In the genomic region with DNA sequence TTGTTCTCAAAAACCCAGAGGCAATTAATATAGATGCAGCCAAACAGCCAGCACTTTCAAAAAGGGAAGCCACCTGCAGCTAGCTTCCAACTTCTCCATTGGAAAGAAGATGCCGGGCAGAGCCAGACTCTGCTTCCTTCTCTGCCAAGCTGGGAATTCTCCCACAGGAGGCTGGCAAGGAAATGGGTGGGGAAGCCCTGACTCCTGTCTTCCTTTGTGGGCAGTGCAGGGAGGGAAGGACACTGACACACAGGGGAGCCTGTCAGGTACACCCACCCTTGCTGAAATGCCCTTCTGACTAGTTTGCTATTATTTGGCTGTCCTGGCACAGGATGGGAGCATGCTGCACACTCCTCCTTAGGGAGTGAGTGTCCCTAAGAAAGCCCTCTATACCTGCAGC, we compare ENCODE assay signal across 14 mouse cellular contexts.
A peak's percentile ranks its signal among the peaks of the same experiment; 100 is the strongest.
DNase-seq lines count a peak whose midpoint lies in the region; ATAC-seq and TF ChIP-seq lines count a peak whose summit lies in the region.
"Had no signal": no experiment of that assay in that cellular context is flagged by ENCODE, and none has a peak within 500 bp of the region (broad histone marks: within the 10 kb centered on the region; RNA-seq: fewer than 3 reads in every experiment).

No protein-coding gene starts in this region.

- DNase-seq in heart, adult 2 months = no peak
- DNase-seq in kidney, postnatal 10 days = peak; percentile 42
- DNase-seq in right cerebral cortex, postnatal 25 days = peak; percentile 29
- no peak for DNase-seq in right cerebral cortex, postnatal 10 days (ENCODE audit: low spot score in 2 of 2)
- DNase-seq: liver; lung, postnatal 14 days; right cerebral cortex, postnatal 14 days; thymus, adult 2 months had no signal

- H3K27me3 ChIP-seq in heart, adult 2 months (ENCODE audit: control insufficient read depth, insufficient read depth, low read length) = no peaks in the 10 kb centered on the region
- no peaks in the 10 kb centered on the region for H3K27me3 ChIP-seq in heart, embryonic 12.5 days (replicated peaks)
- H3K27me3 ChIP-seq in kidney, embryonic 16.5 days (ENCODE audit: insufficient read depth, low read length) = no peaks in the 10 kb centered on the region

- H3K27ac ChIP-seq in heart, adult 2 months = no peak overlapping the region
- no peak overlapping the region for H3K27ac ChIP-seq in heart, embryonic 12.5 days (ENCODE audit: poor library complexity, severe bottlenecking)
- H3K27ac ChIP-seq in kidney, embryonic 16.5 days (ENCODE audit: low read length) = no peak overlapping the region
- H3K27ac ChIP-seq: heart, embryonic 10.5 days; hindbrain, embryonic 12.5 days; midbrain, embryonic 12.5 days had no signal

- WGBS in heart, adult 2 months = 13% methylated on average over 1 of the region's 1 CpGs
- 34% methylated on average over 1 of the region's 1 CpGs for WGBS in heart, embryonic 12.5 days
- 31% methylated on average over 1 of the region's 1 CpGs for WGBS in kidney, embryonic 16.5 days

- H3K9ac ChIP-seq in heart, adult 2 months (ENCODE audit: low read depth, low read length) = no peak overlapping the region
- no peak overlapping the region for H3K9ac ChIP-seq in heart, embryonic 12.5 days
- H3K9ac ChIP-seq in kidney, embryonic 16.5 days (replicated peaks; ENCODE audit: low read length) = no peak overlapping the region
- H3K9ac ChIP-seq: hindbrain, embryonic 12.5 days; midbrain, embryonic 12.5 days had no signal

- intact Hi-C loops in heart, adult 2 months (cut with DNase I) = no loop called here

- peaks cover 2% of the 10 kb centered on the region for H3K4me1 ChIP-seq in heart, adult 2 months (ENCODE audit: control insufficient read depth, insufficient read depth, low read length)
- H3K4me1 ChIP-seq in heart, embryonic 12.5 days (replicated peaks) = peaks cover 10% of the 10 kb centered on the region
- H3K4me1 ChIP-seq in kidney, embryonic 16.5 days (ENCODE audit: insufficient read depth, low read length) = peaks cover 24% of the 10 kb centered on the region

- TF ChIP-seq EP300 in heart, adult 2 months (IDR thresholded peaks at IDR 0.05; ENCODE audit: insufficient read depth, low read depth, low read length) = no peak

- TF ChIP-seq POLR2A in heart, adult 2 months (IDR thresholded peaks at IDR 0.05; ENCODE audit: insufficient read depth, low read depth, low read length) = no peak

- no peak overlapping the region for H3K4me3 ChIP-seq in heart, adult 2 months
- H3K4me3 ChIP-seq in heart, embryonic 12.5 days = no peak overlapping the region
- H3K4me3 ChIP-seq in kidney, embryonic 16.5 days (ENCODE audit: low read length) = no peak overlapping the region
- H3K4me3 ChIP-seq: heart, embryonic 10.5 days; hindbrain, embryonic 12.5 days; midbrain, embryonic 12.5 days had no signal

- TF ChIP-seq CTCF in heart, adult 2 months (IDR thresholded peaks at IDR 0.05) = peak; percentile 43

- no peaks in the 10 kb centered on the region; the same call in 1 of the 2 replicates for H3K36me3 ChIP-seq in heart, adult 2 months (ENCODE audit: control insufficient read depth, insufficient read depth, low read length)
- no peaks in the 10 kb centered on the region for H3K36me3 ChIP-seq in heart, embryonic 12.5 days
- no peaks in the 10 kb centered on the region for H3K36me3 ChIP-seq in kidney, embryonic 16.5 days (ENCODE audit: insufficient read depth, low read length)
- H3K36me3 ChIP-seq: heart, embryonic 10.5 days; hindbrain, embryonic 12.5 days; midbrain, embryonic 12.5 days had no signal

- H3K9me3 ChIP-seq in heart, embryonic 12.5 days (replicated peaks) = no peaks in the 10 kb centered on the region
- H3K9me3 ChIP-seq in kidney, embryonic 16.5 days (ENCODE audit: low read length) = no peaks in the 10 kb centered on the region
- H3K9me3 ChIP-seq: heart, embryonic 10.5 days; hindbrain, embryonic 12.5 days; midbrain, embryonic 12.5 days had no signal

- H3K4me2 ChIP-seq in heart, embryonic 12.5 days = no peak overlapping the region
- no peak overlapping the region for H3K4me2 ChIP-seq in kidney, embryonic 16.5 days (replicated peaks; ENCODE audit: low read depth, low read length)
- H3K4me2 ChIP-seq: hindbrain, embryonic 12.5 days; midbrain, embryonic 12.5 days had no signal

- no peak for ATAC-seq in heart, embryonic 12.5 days (ENCODE audit: insufficient number of reproducible peaks, low FRiP score)
- no peak for ATAC-seq in kidney, embryonic 16.5 days (ENCODE audit: low FRiP score, low TSS enrichment)
- no peak; the same call in 1 of the 2 replicates for ATAC-seq in granulocyte monocyte progenitor cell, adult 5-6 weeks (replicated peaks; ENCODE audit: poor library complexity, severe bottlenecking)

- no peaks in the 10 kb centered on the region for H3K79me2 ChIP-seq in heart, adult 2 months (replicated peaks; ENCODE audit: control insufficient read depth, insufficient read depth, low read length)

Comparison
In these comparisons a context has a peak if more than half of its experiments do, and no peak if none do; other contexts are left out.
1. DNase-seq: peak in kidney, postnatal 10 days (single experiment) and right cerebral cortex, postnatal 25 days (single experiment); none in heart, adult 2 months (0 of 2) and right cerebral cortex, postnatal 10 days (0 of 2).